In genomic region chr9:92567474-92567873, GRCm38 (mm10) we compare ENCODE assay signal across 25 mouse cellular contexts.
"Had no signal": no experiment of that assay in that cellular context is flagged by ENCODE, and none has a peak within 500 bp of the region (broad histone marks: within the 10 kb centered on the region; RNA-seq: fewer than 3 reads in every experiment).

No protein-coding gene starts in this region.

- DNase-seq: gastrocnemius, adult 2 months; gastrocnemius, postnatal 10 days; gastrocnemius, postnatal 25 days; heart, adult 2 months; heart, postnatal 4 days; kidney, adult 18-20 months; kidney, adult 8-10 months; kidney, postnatal 10 days; kidney, postnatal 25 days; kidney, postnatal 4 days; liver had no signal

- H3K4me1 ChIP-seq: hindbrain, embryonic 10.5 days had no signal

- H3K4me2 ChIP-seq: heart, embryonic 11.5 days; heart, embryonic 15.5 days; hindbrain, embryonic 12.5 days; hindbrain, embryonic 14.5 days; intestine, embryonic 15.5 days; limb, embryonic 12.5 days; liver, embryonic 11.5 days had no signal

- H3K36me3 ChIP-seq: heart, embryonic 15.5 days; intestine, embryonic 15.5 days; limb, embryonic 10.5 days had no signal

- H3K27me3 ChIP-seq: heart, embryonic 15.5 days; hindbrain, embryonic 12.5 days; intestine, embryonic 15.5 days; limb, embryonic 12.5 days had no signal

- H3K9ac ChIP-seq: heart, embryonic 15.5 days; hindbrain, embryonic 12.5 days; hindbrain, embryonic 14.5 days; intestine, embryonic 15.5 days; limb, embryonic 12.5 days had no signal

- H3K4me3 ChIP-seq: gastrocnemius, adult 2 months; heart, adult 2 months; heart, embryonic 15.5 days; hindbrain, embryonic 10.5 days; hindbrain, embryonic 12.5 days; intestine, embryonic 15.5 days; layer of hippocampus, adult 2 months; left cerebral cortex, adult 2 months; limb, embryonic 10.5 days; limb, embryonic 12.5 days had no signal

- ATAC-seq: hindbrain, embryonic 16.5 days; inflammation-experienced regulatory T-cells, adult 6 months; intestine, embryonic 15.5 days; intestine, postnatal 0 days had no signal

- H3K27ac ChIP-seq: gastrocnemius, adult 2 months; heart, adult 2 months; hindbrain, embryonic 10.5 days; hindbrain, embryonic 12.5 days; hindbrain, embryonic 14.5 days; intestine, embryonic 15.5 days; layer of hippocampus, adult 2 months; left cerebral cortex, adult 2 months; limb, embryonic 10.5 days; limb, embryonic 12.5 days had no signal

- H3K9me3 ChIP-seq: heart, embryonic 15.5 days; hindbrain, embryonic 10.5 days; hindbrain, embryonic 12.5 days; intestine, embryonic 15.5 days; limb, embryonic 10.5 days; limb, embryonic 12.5 days had no signal
